ENCODE assay signal across 9 mouse cellular contexts in genomic region chr7:17002375-17003195, GRCm38 (mm10). TPM values are rescaled to one million over a fixed set of nuclear protein-coding genes. Genes with fewer than 3 reads are reported as not detected.
DNase-seq lines count a peak whose midpoint lies in the region; ATAC-seq lines count a peak whose summit lies in the region.
"Had no signal": no experiment of that assay in that cellular context is flagged by ENCODE, and none has a peak within 500 bp of the region (broad histone marks: within the 10 kb centered on the region; RNA-seq: fewer than 3 reads in every experiment).

No protein-coding gene starts in this region.

- no peak overlapping the region for H3K4me3 ChIP-seq in embryonic facial prominence, embryonic 10.5 days
- H3K4me3 ChIP-seq in kidney, embryonic 15.5 days (replicated peaks): no peak overlapping the region
- H3K4me3 ChIP-seq: erythroblast, embryonic 14.5 days had no signal

- peaks cover 86% of the 10 kb centered on the region for H3K36me3 ChIP-seq in embryonic facial prominence, embryonic 10.5 days (replicated peaks)
- peaks cover 88% of the 10 kb centered on the region for H3K36me3 ChIP-seq in kidney, embryonic 15.5 days

- WGBS in embryonic facial prominence, embryonic 10.5 days: 13% methylated on average over 7 of the region's 7 CpGs
- 15% methylated on average over 7 of the region's 7 CpGs for WGBS in kidney, embryonic 15.5 days

- H3K4me2 ChIP-seq in kidney, embryonic 15.5 days: no peak overlapping the region

- H3K27ac ChIP-seq in embryonic facial prominence, embryonic 10.5 days (replicated peaks): no peak overlapping the region
- peak overlapping the region; percentile 42; the same call in 1 of the 2 replicates for H3K27ac ChIP-seq in kidney, embryonic 15.5 days

- DNase-seq in B cell, adult 2 months: peak; percentile 87 to 88
- DNase-seq in adrenal gland, postnatal 10 days: peak; percentile 87
- DNase-seq in embryonic facial prominence, embryonic 10.5 days (ENCODE audit: low spot score): peak; percentile 86
- DNase-seq in heart, adult 8-10 months (ENCODE audit: low spot score): peak; percentile 75
- DNase-seq in liver: peak; percentile 79
- DNase-seq in spleen, postnatal 4 days (ENCODE audit: low spot score in 2 of 2): peak; percentile 76 to 90

- no peak overlapping the region for H3K9ac ChIP-seq in kidney, embryonic 15.5 days

- ATAC-seq in kidney, embryonic 15.5 days (replicated peaks; ENCODE audit: low FRiP score): peak; percentile 67
- ATAC-seq in monocyte, adult 5-6 weeks (replicated peaks; ENCODE audit: insufficient number of reproducible peaks, low FRiP score, low TSS enrichment, poor library complexity, severe bottlenecking): peak; percentile 60; the same call in 1 of the 2 replicates

- H3K27me3 ChIP-seq in embryonic facial prominence, embryonic 10.5 days (replicated peaks; ENCODE audit: low read depth, poor library complexity, severe bottlenecking): no peaks in the 10 kb centered on the region
- H3K27me3 ChIP-seq in kidney, embryonic 15.5 days: no peaks in the 10 kb centered on the region

- no peaks in the 10 kb centered on the region for H3K9me3 ChIP-seq in embryonic facial prominence, embryonic 10.5 days
- no peaks in the 10 kb centered on the region for H3K9me3 ChIP-seq in kidney, embryonic 15.5 days (replicated peaks)

- H3K4me1 ChIP-seq in embryonic facial prominence, embryonic 10.5 days: peaks cover 1% of the 10 kb centered on the region; the same call in 1 of the 2 replicates
- peaks cover 16% of the 10 kb centered on the region for H3K4me1 ChIP-seq in kidney, embryonic 15.5 days

RNA-seq across cellular contexts. Expression of gene Ccdc8, which starts 10.1 kb away (rescaled TPM):
- total RNA-seq in adrenal gland, postnatal 10 days (2021): 10 to 100 TPM; 16.2 to 21.2 TPM
- 10.5 and 11.9 TPM in 2 replicates for polyA plus RNA-seq in embryonic facial prominence, embryonic 10.5 days (2016; fragmentation: Nextera tagmentation; extraction: Ambion mirVana)
- 1 to 10 TPM; 3.2 to 5.1 (median 4.5) TPM for total RNA-seq in heart, adult 8-10 months (2022)
- polyA plus RNA-seq in kidney, embryonic 15.5 days (2015; fragmentation: Nextera tagmentation; extraction: Ambion mirVana): 35.7 and 41.2 TPM in 2 replicates
- 0.10 to 0.38 TPM in 2 of 3 replicates, not detected in the other for total RNA-seq in monocyte, adult 5-6 weeks (2017)

RNA-seq across cellular contexts. Expression of gene Gm42372, which starts 19.7 kb away (rescaled TPM):
- total RNA-seq in adrenal gland, postnatal 10 days (2021): 1 to 10 TPM; 1.3 to 1.8 TPM
- polyA plus RNA-seq in embryonic facial prominence, embryonic 10.5 days (2016; fragmentation: Nextera tagmentation; extraction: Ambion mirVana): 0.59 and 0.86 TPM in 2 replicates
- not detected for total RNA-seq in heart, adult 8-10 months (2022)
- 0.23 and 0.31 TPM in 2 replicates for polyA plus RNA-seq in kidney, embryonic 15.5 days (2015; fragmentation: Nextera tagmentation; extraction: Ambion mirVana)
- total RNA-seq in monocyte, adult 5-6 weeks (2017): 0.49 to 0.75 TPM (median 0.67 TPM) in 3 replicates
- polyA plus RNA-seq: erythroblast, embryonic 14.5 days had no signal

RNA-seq across cellular contexts. Expression of gene Ppp5c, which starts 25.1 kb away (rescaled TPM):
- total RNA-seq in adrenal gland, postnatal 10 days (2021): 10 to 100 TPM; 81.5 to 90.1 TPM
- polyA plus RNA-seq in embryonic facial prominence, embryonic 10.5 days (2016; fragmentation: Nextera tagmentation; extraction: Ambion mirVana): 138 and 146 TPM in 2 replicates
- total RNA-seq in heart, adult 8-10 months (2022): 100 to 1,000 TPM in 2 of 4 experiments, 10 to 100 TPM in 2; 95.4 to 106 (median 99.0) TPM
- polyA plus RNA-seq in kidney, embryonic 15.5 days (2015; fragmentation: Nextera tagmentation; extraction: Ambion mirVana): 110 and 115 TPM in 2 replicates
- total RNA-seq in monocyte, adult 5-6 weeks (2017): 25.8 to 48.8 TPM (median 35.1 TPM) in 3 replicates

RNA-seq across cellular contexts. Expression of gene Pnmal1, which starts 43.1 kb away (rescaled TPM):
- 1 to 10 TPM; 4.5 to 5.1 TPM for total RNA-seq in adrenal gland, postnatal 10 days (2021)
- 3.4 and 4.0 TPM in 2 replicates for polyA plus RNA-seq in embryonic facial prominence, embryonic 10.5 days (2016; fragmentation: Nextera tagmentation; extraction: Ambion mirVana)
- total RNA-seq in heart, adult 8-10 months (2022): not detected
- polyA plus RNA-seq in kidney, embryonic 15.5 days (2015; fragmentation: Nextera tagmentation; extraction: Ambion mirVana): 0.58 and 0.90 TPM in 2 replicates
- total RNA-seq in monocyte, adult 5-6 weeks (2017): not detected in 3 replicates
- polyA plus RNA-seq: erythroblast, embryonic 14.5 days had no signal

RNA-seq across cellular contexts. Expression of gene Pnmal2, which starts 58.1 kb away (rescaled TPM):
- 10 to 100 TPM; 18.3 to 23.9 TPM for total RNA-seq in adrenal gland, postnatal 10 days (2021)
- polyA plus RNA-seq in embryonic facial prominence, embryonic 10.5 days (2016; fragmentation: Nextera tagmentation; extraction: Ambion mirVana): 2.9 and 4.6 TPM in 2 replicates
- 1 to 10 TPM; 3.5 to 4.9 (median 4.3) TPM for total RNA-seq in heart, adult 8-10 months (2022)
- polyA plus RNA-seq in kidney, embryonic 15.5 days (2015; fragmentation: Nextera tagmentation; extraction: Ambion mirVana): 7.7 and 9.2 TPM in 2 replicates
- total RNA-seq in monocyte, adult 5-6 weeks (2017): 0.10 TPM in 1 of 3 replicates, not detected in the others
- polyA plus RNA-seq: erythroblast, embryonic 14.5 days had no signal
